Mouse (Mus musculus) left cerebral cortex, adult 2 months (tissue): ENCODE measurements at regions not wholly inside any gene's neighbourhood (a gene's known extent, or its start where the extent isn't known, plus 50 kb on each side); places are given as distances from the start of the nearest gene placed in this dataset.
A peak's percentile ranks its signal among the peaks of the same experiment; 100 is the strongest.

Experiments used
- DNase-seq, 2 experiments: peaks; one replicate each; pipeline ENCODE4 v3.0.0; 2021 to 2022; ENCODE audit warnings: low spot score in 2 of 2, mixed read lengths in 1 of 2; ENCODE audit errors: extremely low spot score in 1 of 2
- H3K27ac ChIP-seq: fragments of 200-600 bp; 2 replicates; pipeline ENCODE4 v1.8.1; 2022
- H3K4me3 ChIP-seq: fragments of 200-600 bp; 2 replicates; pipeline ENCODE4 v1.8.1; 2022
- CTCF ChIP-seq: fragments of 200-600 bp; IDR thresholded peaks from 2 replicates; pipeline ENCODE4 v1.8.1; 2022; ENCODE audit warnings: antibody characterized with exemption, mild to moderate bottlenecking, moderate library complexity
- intact Hi-C: fragments of 180-260 bp; cut with DNase I; formaldehyde crosslinking; loops from one replicate; pipeline ENCODE4 v1.15.1; 2025

DNA sequence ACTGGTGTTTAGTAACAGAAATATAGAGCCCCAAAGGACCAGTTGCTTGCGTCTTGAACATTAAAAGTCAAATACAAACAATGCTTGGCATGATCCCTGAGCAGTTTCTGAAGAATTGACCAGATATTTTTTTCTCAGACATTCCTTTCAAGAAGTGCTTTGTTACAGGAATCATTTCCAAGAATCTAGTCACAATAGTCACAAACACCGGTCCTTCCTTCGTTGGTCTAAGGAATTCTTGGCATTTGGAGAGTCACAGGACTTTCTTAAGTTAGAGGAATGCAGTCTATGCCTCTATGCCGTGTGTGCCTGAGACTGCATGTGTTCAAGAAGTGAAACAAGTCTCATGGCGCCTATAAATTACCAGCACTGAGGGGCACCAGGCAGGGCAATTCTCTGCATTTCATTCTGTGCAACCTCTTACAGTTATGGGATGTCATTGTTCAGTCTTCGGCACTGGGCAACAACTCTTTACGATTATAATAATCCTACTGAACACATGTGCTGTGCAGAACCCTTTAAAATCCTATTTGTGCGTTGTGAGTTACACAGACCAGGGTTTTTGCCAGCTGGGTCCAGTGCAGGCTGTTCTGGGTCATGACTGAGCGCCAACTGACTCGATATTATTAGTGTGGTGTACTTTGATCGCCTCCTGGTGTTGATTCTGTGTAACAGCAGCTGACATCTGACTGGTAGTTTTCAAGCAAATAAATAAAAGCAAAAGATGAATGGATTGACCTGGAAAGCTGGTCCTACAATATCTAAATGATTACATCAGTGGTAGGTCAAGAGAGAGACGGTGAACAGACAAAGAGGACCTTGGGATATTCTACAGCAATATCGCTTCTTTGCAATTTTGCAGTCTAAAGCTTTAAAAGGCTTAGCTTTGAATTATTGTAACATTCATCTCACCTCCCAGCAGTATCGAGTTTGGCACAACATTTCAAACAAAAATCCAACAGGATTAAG, 398.6 kb upstream of the Ddi1 start:
- Histone ChIP-seq H3K27ac (0 out of 2 replicates have a peak overlapping the region, but pooled peaks have one; percentile 19), H3K4me3 (peak overlapping the region; percentile 6; the same call in 1 of the 2 replicates)
- peak; percentile 87 for TF ChIP-seq CTCF
- DNase-seq = peak; percentile 53 to 58
- intact Hi-C loops = loop anchor here (5.0 kb wide), 1 partner anchor 1871 kb away; the partner anchor contains the start of gene Gria4

DNA sequence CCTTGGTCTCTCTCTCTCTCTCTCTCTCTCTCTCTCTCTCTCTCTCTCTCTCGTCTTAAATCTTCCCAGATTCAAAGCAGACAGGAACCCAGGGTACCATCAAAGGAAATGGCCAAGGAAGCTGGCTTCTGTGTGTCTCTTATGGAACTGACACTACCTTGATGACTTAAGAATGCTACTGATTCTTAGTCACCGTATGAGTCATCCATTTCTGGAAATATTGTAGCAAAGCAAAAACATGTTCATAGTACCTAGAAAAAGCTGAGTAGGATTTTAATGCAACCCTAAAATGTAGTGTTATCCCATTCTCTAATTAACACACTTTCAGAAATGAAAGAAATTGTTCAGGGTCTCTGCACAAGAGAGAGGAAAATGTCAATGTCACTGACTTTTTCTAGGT, 396.0 kb upstream of the Ddi1 start:
- no peak for DNase-seq
- Histone ChIP-seq H3K27ac (no peak overlapping the region), H3K4me3 (no peak overlapping the region)
- intact Hi-C loops = loop anchor here (5.0 kb wide), 1 partner anchor 1868 kb away; the partner anchor contains the start of gene Gria4
- no peak for TF ChIP-seq CTCF

DNA sequence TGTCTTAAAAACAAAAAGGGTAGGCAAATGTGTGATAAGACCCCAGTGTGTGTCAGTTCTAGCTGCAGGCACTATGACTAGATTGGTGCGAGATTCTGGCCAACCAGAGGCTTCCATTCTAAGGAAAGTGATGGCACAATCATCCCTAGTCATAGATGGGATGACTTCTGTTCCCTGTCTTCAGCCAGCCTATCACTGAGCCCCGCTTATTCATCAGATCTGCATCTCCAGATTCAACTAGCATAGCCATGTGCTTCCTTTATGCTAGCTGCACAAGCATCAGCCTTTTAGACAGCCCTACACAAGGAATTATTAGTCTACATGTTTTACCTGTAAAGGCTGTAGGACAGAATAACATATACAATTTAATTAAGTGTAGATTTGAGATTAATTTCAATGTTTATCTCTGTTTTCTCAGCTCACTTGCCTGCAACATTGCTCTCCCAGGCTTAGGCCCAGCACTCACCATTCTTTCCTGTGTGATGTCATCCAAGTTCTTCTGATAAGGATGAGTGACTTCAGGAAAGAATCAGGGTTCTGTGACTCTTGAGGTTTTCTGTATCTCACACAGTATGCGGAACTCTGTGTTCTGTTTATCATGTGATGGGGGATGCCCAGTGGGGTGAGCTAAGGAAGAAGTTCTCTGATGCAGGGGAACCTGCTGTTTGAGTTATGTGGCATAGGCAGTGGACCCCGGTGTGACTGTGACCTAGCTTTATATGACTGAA, 382.8 kb upstream of the Ddi1 start:
- Histone ChIP-seq H3K4me3 (no peak overlapping the region), H3K27ac (no peak overlapping the region)
- no peak for DNase-seq
- no peak for TF ChIP-seq CTCF
- intact Hi-C loops = no loop called here

DNA sequence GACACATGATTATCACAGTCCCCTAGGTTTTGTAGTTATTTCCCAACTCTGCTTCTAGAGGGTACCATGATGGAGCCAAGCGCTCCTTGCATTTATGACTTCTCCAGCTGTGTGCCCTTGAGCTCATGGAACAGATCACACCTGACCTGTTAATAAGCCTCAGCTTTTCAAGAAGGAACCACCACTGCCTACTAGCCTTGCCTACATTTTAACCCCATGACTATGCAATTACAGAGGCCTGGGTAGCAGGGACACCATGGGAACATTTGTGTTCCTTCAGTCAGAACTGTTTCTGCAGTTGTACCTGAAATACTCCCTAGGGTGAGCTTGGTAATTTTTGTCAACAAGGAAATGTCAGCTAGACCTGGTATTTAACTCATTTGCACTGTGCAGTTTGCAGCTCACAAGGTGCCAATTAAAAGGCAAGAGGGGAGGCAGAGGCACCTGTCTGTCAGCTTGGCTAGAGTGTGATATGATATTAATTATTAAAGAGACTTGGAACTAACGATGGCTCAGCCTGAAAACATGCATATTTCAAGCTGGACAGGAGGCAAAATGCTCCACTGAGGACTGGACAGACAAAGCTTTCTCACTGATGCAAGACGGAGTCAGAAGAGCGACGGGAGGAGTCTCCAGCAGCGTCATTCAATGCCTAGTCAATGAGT, 382.1 kb upstream of the Ddi1 start:
- Histone ChIP-seq H3K4me3 (no peak overlapping the region), H3K27ac (no peak overlapping the region)
- no peak for DNase-seq
- no peak for TF ChIP-seq CTCF
- intact Hi-C loops = no loop called here

DNA sequence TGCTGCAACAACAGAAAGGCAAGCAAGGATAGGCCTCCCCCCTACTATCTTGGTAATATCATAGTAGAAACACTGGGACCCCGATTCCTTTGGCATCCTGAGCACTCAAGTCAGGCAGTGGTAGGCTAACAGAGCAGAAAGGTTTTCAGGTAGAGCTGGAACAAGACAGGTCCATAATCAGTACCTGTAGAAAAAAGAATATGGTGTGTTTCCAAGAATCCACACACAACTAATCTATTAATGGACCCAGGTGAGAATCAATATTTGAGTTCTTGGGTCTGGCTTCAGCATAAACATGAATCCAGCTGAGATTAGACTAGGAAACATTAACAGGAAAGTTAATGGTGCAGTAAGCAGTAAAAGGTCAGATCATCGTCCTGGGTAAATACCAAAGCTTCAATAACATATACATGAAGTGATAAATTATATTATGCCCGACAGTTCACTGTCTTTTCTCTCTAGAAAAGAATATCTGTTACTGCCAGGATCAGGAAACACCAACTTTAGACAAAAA, 376.2 kb upstream of the Ddi1 start:
- H3K4me3 ChIP-seq = no peak overlapping the region
- no peak for DNase-seq
- no peak for TF ChIP-seq CTCF
- no peak overlapping the region for H3K27ac ChIP-seq
- intact Hi-C loops = no loop called here

DNA sequence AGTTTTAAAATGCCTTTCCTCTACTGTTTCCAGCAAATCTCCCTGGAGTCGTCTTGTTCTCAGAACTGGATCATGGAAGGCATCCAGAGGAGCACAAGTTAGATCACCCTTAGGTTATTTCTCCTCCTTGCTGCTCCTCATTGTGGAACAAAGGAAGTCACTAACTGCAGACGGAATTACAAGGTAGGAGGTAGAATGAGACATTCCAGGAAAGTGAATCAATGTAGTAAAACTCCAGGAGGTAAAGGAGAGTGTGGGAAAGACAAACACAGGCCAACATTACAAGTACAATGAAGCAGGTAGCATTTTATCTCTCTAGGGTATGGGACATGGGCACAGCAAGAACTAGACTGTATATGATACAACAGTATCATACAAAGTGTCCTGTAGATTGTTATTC, 375.7 kb upstream of the Ddi1 start:
- TF ChIP-seq CTCF = no peak
- H3K4me3 ChIP-seq = no peak overlapping the region
- no peak for DNase-seq
- intact Hi-C loops = no loop called here
- no peak overlapping the region for H3K27ac ChIP-seq

DNA sequence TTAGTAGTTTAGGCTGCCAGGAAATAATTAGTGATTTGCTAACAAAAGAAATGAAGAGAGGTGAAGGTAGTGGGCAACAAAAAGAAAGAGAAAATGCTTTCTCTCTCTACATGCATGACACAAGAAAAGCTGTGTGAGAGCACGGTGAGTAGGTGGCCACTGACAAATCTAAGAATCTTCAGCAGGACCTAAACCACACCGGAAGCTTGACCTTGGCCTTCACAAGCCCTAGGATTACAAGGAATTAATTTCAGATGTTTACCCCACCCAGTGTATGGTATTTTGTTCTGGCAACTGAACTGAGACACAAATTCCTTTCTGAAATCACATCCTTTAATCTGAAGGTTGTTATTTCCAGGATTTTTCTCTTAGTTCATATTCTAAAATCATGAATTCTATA, 347.5 kb upstream of the Ddi1 start:
- H3K27ac ChIP-seq = no peak overlapping the region
- intact Hi-C loops = no loop called here
- H3K4me3 ChIP-seq = no peak overlapping the region
- no peak for DNase-seq
- TF ChIP-seq CTCF = no peak

DNA sequence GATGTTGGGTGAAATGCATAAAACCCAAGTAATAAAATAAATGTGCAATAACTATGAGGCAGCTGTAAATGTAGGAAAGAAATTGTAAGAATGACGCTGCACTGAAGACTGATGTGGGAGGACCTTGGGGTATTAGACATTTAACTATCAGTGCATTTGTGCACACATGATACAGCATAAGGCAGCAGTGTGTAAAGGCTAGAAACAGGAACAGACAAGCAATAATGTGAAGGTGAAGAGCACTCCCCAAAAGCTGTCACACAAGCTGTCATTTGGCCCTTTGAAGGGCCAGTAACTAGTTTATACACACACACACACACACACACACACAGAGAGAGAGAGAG, 339.6 kb upstream of the Ddi1 start:
- intact Hi-C loops = no loop called here
- TF ChIP-seq CTCF = no peak
- H3K27ac ChIP-seq = no peak overlapping the region
- H3K4me3 ChIP-seq = no peak overlapping the region
- DNase-seq = no peak

DNA sequence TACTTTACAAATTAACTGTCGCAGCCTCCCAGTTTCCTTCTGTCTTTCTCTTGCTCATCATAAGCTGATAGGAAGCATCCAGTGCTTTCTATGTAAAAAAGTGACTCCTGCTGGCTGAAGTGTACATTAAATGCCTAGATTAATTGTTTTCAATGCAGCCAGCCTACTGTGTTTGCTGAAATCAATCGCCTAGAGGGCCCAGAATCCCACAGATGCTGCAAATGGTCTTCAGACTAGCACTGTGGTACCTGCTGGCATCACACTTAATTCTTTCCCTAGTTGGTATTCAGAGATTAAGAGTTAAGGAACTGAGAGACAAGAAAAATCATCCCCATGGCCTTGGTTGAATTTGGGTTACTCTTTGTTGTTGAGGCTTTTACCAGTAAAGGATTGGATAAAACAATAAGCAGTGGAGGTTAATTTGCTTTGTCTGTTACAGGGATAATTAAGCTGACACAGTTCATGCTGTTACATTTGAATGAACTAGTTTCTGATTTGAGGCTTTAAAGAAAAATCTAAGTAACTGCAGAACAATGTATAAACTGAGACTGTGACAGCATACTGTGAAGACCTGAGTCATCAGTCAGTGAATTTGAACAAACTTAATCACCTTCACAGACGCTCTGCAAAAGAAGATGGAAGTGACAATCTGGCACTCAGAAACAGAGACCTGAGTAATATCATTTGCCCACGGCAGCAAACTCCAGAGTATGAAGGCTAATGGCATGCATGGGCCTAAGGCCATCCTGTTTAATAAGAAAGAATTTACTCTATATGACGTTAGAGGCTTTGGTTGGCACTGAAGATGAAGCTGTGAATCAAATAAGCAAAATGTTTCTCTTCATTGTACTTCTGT, 339.0 kb upstream of the Ddi1 start:
- no peak for TF ChIP-seq CTCF
- intact Hi-C loops = no loop called here
- Histone ChIP-seq H3K4me3 (no peak overlapping the region), H3K27ac (no peak overlapping the region)
- DNase-seq = no peak
